Mouse (Mus musculus) liver, adult 2 months (tissue): ENCODE results near the gene Pdilt. TPM values are rescaled to one million over a fixed set of nuclear protein-coding genes. Genes with fewer than 3 reads are reported as not detected.

Experiments
- DNase-seq: peaks from one replicate; pipeline ENCODE4 v3.0.0-alpha.2; 2011; ENCODE audit warnings: low read depth, low spot score; ENCODE audit errors: extremely low read depth
- H3K27ac ChIP-seq: fragments of 200-500 bp; replicated peaks from 2 replicates; pipeline ENCODE4 v1.5.1; 2012; ENCODE audit warnings: low read depth, mild to moderate bottlenecking, control low read depth, inconsistent platforms, low read length; ENCODE audit not compliant: insufficient read depth
- H3K27me3 ChIP-seq: fragments of 200-500 bp; 2 replicates; pipeline ENCODE4 v1.6.1; 2012; ENCODE audit warnings: mild to moderate bottlenecking, moderate library complexity, low read length, inconsistent platforms; ENCODE audit not compliant: control insufficient read depth, insufficient read depth
- H3K36me3 ChIP-seq: fragments of 200-500 bp; 2 replicates; pipeline ENCODE4 v1.6.1; 2012; ENCODE audit warnings: low read length, inconsistent platforms; ENCODE audit not compliant: control insufficient read depth, insufficient read depth
- H3K4me1 ChIP-seq: fragments of 200-500 bp; 2 replicates; pipeline ENCODE4 v1.6.1; 2011; ENCODE audit warnings: low read length; ENCODE audit not compliant: control insufficient read depth, insufficient read depth
- H3K4me3 ChIP-seq: fragments of 200-500 bp; 2 replicates; pipeline ENCODE4 v1.5.1; 2011; ENCODE audit warnings: low read depth, mild to moderate bottlenecking, control low read depth, low read length, moderate library complexity; ENCODE audit not compliant: insufficient read depth
- H3K79me2 ChIP-seq: fragments of 200-500 bp; 2 replicates; pipeline ENCODE4 v1.6.1; 2012; ENCODE audit warnings: inconsistent platforms, mild to moderate bottlenecking, low read length, moderate library complexity; ENCODE audit not compliant: control insufficient read depth, insufficient read depth
- H3K9ac ChIP-seq: fragments of 200-500 bp; 2 replicates; pipeline ENCODE4 v1.6.1; 2012; ENCODE audit warnings: low read depth, mild to moderate bottlenecking, control low read depth, inconsistent platforms, low read length
- CTCF ChIP-seq: fragments of 200-500 bp; IDR thresholded peaks from 2 replicates; pipeline ENCODE4 v1.5.1; 2011; ENCODE audit warnings: low read depth, low read length, control low read depth
- POLR2A ChIP-seq: fragments of 200-500 bp; IDR thresholded peaks from 2 replicates; pipeline ENCODE4 v1.6.1; 2011; ENCODE audit warnings: low read length, control low read depth; ENCODE audit not compliant: insufficient read depth; ENCODE audit errors: extremely low read depth
- WGBS: fragments of 180-500 bp; shearing (Covaris S2); methylation state at CpG from one replicate; pipeline ENCODE4 v1.1.7; 2018; 5-methylcytosine and 5-hydroxymethylcytosine counted together
- polyA plus RNA-seq: library from polyadenylated mRNA; depleted of rRNA; stranded (reverse); fragments of >200 nt; gene quantifications from 2 replicates; pipeline ENCODE4 v1.2.3, GENCODE M21; 2012
- total RNA-seq: library from RNA; depleted of rRNA; stranded (reverse); fragments of >200 nt; gene quantifications from 2 replicates; pipeline ENCODE4 v1.2.3, GENCODE M21; 2014

The Pdilt gene
- total and polyA plus RNA-seq, 2 experiments = 2.0 to 11.6 TPM

GRCm38 (mm10) chr7:119519654-119520053, 3.6 kb downstream of the Pdilt start:
- Histone ChIP-seq H3K9ac (no peak overlapping the region), H3K4me1 (peaks cover 24% of the 10 kb centered on the region), H3K27ac (no peak overlapping the region), H3K27me3 (no peaks in the 10 kb centered on the region), H3K4me3 (no peak overlapping the region), H3K36me3 (peaks cover 6% of the 10 kb centered on the region; the same call in 1 of the 2 replicates), H3K79me2 (no peaks in the 10 kb centered on the region)
- DNase-seq = peak; percentile 71
- TF ChIP-seq CTCF (peak; percentile 96), POLR2A (no peak)
- WGBS = 25% methylated on average over 5 of the region's 5 CpGs

DNA sequence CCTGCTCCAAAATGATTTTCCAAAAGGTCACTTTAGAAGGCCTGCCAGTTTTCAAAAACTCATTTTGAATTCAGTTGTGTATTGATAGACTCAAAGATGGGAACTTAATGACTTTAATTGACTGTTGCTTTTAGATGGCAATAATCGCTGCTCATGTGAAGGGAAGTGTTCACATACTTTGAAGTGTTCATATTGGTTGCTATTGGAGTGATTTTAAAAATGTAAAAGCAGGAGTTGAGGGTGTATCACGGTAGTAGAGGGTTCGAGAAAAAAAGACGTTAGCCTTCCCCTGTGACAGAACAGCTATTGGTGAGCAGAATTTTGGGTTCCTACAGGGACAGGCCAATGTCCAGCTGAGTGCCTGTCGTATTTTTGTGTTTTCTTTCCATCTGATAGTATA, 4.1 kb downstream of the Pdilt start, which contains the start of gene Acsm5:
TSS of gene Acsm5 (plus strand) at position 301 of the 400 bp plus-strand sequence.
- no peaks in the 10 kb centered on the region for H3K79me2 ChIP-seq
- H3K4me3 ChIP-seq = no peak within 1 kb of the TSS
- 73% methylated on average over 5 of the region's 5 CpGs for WGBS
- DNase-seq = no peak
- H3K36me3 ChIP-seq = peaks cover 8% of the 10 kb centered on the region
- no peaks in the 10 kb centered on the region for H3K27me3 ChIP-seq
- no peak within 1 kb of the TSS for H3K27ac ChIP-seq
- TF ChIP-seq POLR2A (no peak), CTCF (no peak)
- H3K4me1 ChIP-seq = peaks cover 22% of the 10 kb centered on the region
- H3K9ac ChIP-seq = no peak within 1 kb of the TSS

GRCm38 (mm10) chr7:119516272-119516558, 7.1 kb downstream of the Pdilt start:
- Histone ChIP-seq H3K4me1 (peaks cover 5% of the 10 kb centered on the region; the same call in 1 of the 2 replicates), H3K4me3 (no peak overlapping the region), H3K36me3 (peaks cover 17% of the 10 kb centered on the region), H3K9ac (no peak overlapping the region; the same call in 1 of the 2 replicates), H3K27ac (peak overlapping the region; percentile 30), H3K79me2 (no peaks in the 10 kb centered on the region), H3K27me3 (no peaks in the 10 kb centered on the region)
- TF ChIP-seq POLR2A (no peak), CTCF (no peak)
- WGBS = 31% methylated on average over 7 of the region's 7 CpGs
- DNase-seq = no peak

DNA sequence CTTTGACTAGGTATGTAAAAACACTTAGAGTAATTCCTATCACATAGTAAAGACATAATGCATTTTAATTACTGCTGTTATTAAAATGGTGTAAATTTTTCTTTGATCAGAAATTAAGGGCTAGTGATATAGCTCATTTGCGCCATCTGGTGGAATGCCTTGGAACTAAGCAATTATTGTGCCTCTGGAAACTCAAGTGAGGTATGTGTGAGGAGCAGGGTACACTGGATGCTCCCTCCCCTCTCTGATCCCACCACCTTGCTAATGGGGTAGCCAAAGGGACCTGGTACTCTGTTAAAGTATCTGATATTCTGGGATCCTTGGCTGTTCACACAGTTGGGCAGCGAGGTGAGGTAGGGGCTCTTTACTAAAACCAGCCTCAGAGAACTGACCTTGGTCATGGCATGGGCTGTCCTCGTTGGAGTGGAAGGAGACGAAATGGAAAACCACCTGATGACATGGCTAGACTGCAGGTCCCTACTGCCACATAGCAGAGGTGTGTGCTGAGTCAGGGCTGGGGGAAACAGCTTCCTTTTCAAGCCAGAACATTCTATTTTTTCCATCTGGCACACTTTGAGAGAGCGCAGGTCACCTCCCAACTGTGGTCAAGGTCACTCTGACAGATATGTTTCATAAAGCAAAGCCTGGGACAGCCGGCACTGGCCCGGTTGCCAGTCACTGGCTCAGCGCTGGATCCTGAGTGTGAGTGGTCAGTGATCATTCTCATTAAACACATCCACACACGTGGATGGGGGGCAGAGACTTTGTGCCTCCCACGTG, 7.6 kb downstream of the Pdilt start:
- no peak overlapping the region for H3K4me3 ChIP-seq
- peak; percentile 56 for DNase-seq
- peaks cover 17% of the 10 kb centered on the region for H3K36me3 ChIP-seq
- 29% methylated on average over 10 of the region's 10 CpGs for WGBS
- H3K9ac ChIP-seq = no peak overlapping the region; the same call in 1 of the 2 replicates
- no peaks in the 10 kb centered on the region for H3K79me2 ChIP-seq
- peak overlapping the region; percentile 30 for H3K27ac ChIP-seq
- TF ChIP-seq POLR2A (no peak), CTCF (peak; percentile 14)
- peaks cover 5% of the 10 kb centered on the region; the same call in 1 of the 2 replicates for H3K4me1 ChIP-seq
- H3K27me3 ChIP-seq = no peaks in the 10 kb centered on the region

- TF ChIP-seq POLR2A (no peak), CTCF (peak; percentile 83)
- peaks cover 5% of the 10 kb centered on the region; the same call in 1 of the 2 replicates for H3K4me1 ChIP-seq
- H3K4me3 ChIP-seq = no peak overlapping the region
- peak; percentile 75 for DNase-seq
- H3K27ac ChIP-seq = no peak overlapping the region
- no peaks in the 10 kb centered on the region for H3K79me2 ChIP-seq
- H3K9ac ChIP-seq = no peak overlapping the region
- H3K36me3 ChIP-seq = peaks cover 11% of the 10 kb centered on the region
- no peaks in the 10 kb centered on the region for H3K27me3 ChIP-seq
- WGBS = 24% methylated on average over 7 of the region's 7 CpGs
Measured at GRCm38 (mm10) chr7:119513056-119513455, 10.2 kb downstream of the Pdilt start.

DNA sequence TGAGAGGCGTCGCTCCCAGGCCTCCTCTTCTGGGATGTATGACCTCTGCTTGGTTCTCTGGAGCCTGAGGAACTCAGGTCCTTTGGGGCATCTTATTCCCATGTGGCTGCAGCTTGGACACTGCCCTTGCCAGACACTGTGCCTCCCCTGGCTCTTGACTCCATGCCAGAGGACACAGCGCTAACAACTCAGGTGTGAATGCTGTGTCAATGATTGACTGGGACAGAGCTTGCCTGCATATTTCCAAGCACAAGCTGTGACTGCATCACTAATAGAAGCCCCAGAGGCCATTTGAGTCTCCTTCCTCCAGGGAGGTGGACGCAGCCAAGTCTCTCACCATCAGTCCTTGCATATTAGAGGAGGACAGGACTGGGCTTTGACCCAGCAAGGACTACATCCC, 12.1 kb downstream of the Pdilt start:
- Histone ChIP-seq H3K36me3 (peaks cover 11% of the 10 kb centered on the region), H3K27ac (no peak overlapping the region), H3K9ac (no peak overlapping the region), H3K79me2 (no peaks in the 10 kb centered on the region), H3K4me1 (peaks cover 5% of the 10 kb centered on the region; the same call in 1 of the 2 replicates), H3K4me3 (no peak overlapping the region), H3K27me3 (no peaks in the 10 kb centered on the region)
- no peak for TF ChIP-seq POLR2A
- DNase-seq = peak; percentile 21
- WGBS = 74% methylated on average over 4 of the region's 4 CpGs
